Mouse (Mus musculus) ES-E14 (cell line): ENCODE results near the gene Efna2. TPM values are rescaled to one million over a fixed set of nuclear protein-coding genes. Genes with fewer than 3 reads are reported as not detected.

ENCODE experiments used
- DNase-seq: peaks from one replicate; pipeline ENCODE4 v3.0.0-alpha.2; 2013; ENCODE audit warnings: low read depth, low spot score
- H3K27ac ChIP-seq: 2 replicates; pipeline ENCODE4 v1.5.1; 2012; ENCODE audit warnings: low read depth, mild to moderate bottlenecking, low read length, moderate library complexity, mixed read lengths; ENCODE audit not compliant: poor library complexity, insufficient read depth, severe bottlenecking
- H3K36me3 ChIP-seq: 2 replicates; pipeline ENCODE4 v1.6.1; 2012; ENCODE audit warnings: mild to moderate bottlenecking, low read length, moderate library complexity, mixed read lengths; ENCODE audit not compliant: control insufficient read depth, poor library complexity, insufficient read depth, severe bottlenecking
- H3K4me1 ChIP-seq, 2 experiments: fragments of 150-350 bp in 1 of 2; sonication (generic) in 1 of 2; 2 replicates each; pipeline ENCODE4 v1.6.1; 2012; ENCODE audit warnings: low read length in 2 of 2, mild to moderate bottlenecking in 1 of 2, mixed read lengths in 1 of 2; ENCODE audit not compliant: control insufficient read depth in 2 of 2, insufficient read depth in 2 of 2, poor library complexity in 1 of 2
- H3K4me3 ChIP-seq, 2 experiments: fragments of 150-350 bp in 1 of 2; sonication (generic) in 1 of 2; 2 replicates each; pipeline ENCODE4 v1.5.1; 2012; ENCODE audit warnings: low read length in 2 of 2, low read depth in 1 of 2, mild to moderate bottlenecking in 1 of 2, mixed read lengths in 1 of 2; ENCODE audit not compliant: insufficient read depth in 1 of 2, poor library complexity in 1 of 2, severe bottlenecking in 1 of 2
- H3K9ac ChIP-seq: 2 replicates; pipeline ENCODE4 v1.6.1; 2012; ENCODE audit warnings: low read depth, mild to moderate bottlenecking, low read length, mixed read lengths; ENCODE audit not compliant: poor library complexity, insufficient read depth, severe bottlenecking
- H3K9me3 ChIP-seq: fragments of 150-350 bp; sonication (generic); 2 replicates; pipeline ENCODE4 v1.6.1; 2012; ENCODE audit warnings: low read depth, mild to moderate bottlenecking, low read length; ENCODE audit not compliant: control insufficient read depth, insufficient read depth
- CHD2 ChIP-seq: IDR thresholded peaks from 2 replicates; pipeline ENCODE4 v1.6.1; 2014; ENCODE audit warnings: mild to moderate bottlenecking, low read depth, low read length, inconsistent platforms
- HCFC1 ChIP-seq: IDR thresholded peaks from 2 replicates; pipeline ENCODE4 v1.6.1; 2012; ENCODE audit warnings: low read length, inconsistent platforms, borderline replicate concordance; ENCODE audit not compliant: insufficient read depth
- MAFK ChIP-seq: IDR thresholded peaks from 2 replicates; pipeline ENCODE4 v1.6.1; 2014; ENCODE audit warnings: mild to moderate bottlenecking, low read depth, low read length, inconsistent platforms; ENCODE audit not compliant: insufficient read depth
- ZC3H11A ChIP-seq: IDR thresholded peaks from 2 replicates; pipeline ENCODE4 v1.6.1; 2012; ENCODE audit warnings: low read depth, mild to moderate bottlenecking, inconsistent platforms, low read length, borderline replicate concordance
- ZNF384 ChIP-seq: IDR thresholded peaks from 2 replicates; pipeline ENCODE4 v1.6.1; 2012; ENCODE audit warnings: low read depth, low read length, inconsistent platforms
- in situ Hi-C, 2 experiments: fragments of 600-800 bp; cut with MboI; formaldehyde crosslinking; loops; one replicate each; pipeline ENCODE4 v1.15.1; 2025; ENCODE audit warnings: low sequenced_read_pairs in 2 of 2, inconsistent platforms in 1 of 2; ENCODE audit not compliant: unreplicated experiment in 2 of 2
- total RNA-seq: library from RNA; depleted of rRNA; stranded (reverse); fragments of 300-350 nt; gene quantifications from 2 replicates; pipeline ENCODE4 v1.2.3, GENCODE M21; 2012

Gene Efna2
- total RNA-seq, 1 experiment = 2.7 TPM

DNA sequence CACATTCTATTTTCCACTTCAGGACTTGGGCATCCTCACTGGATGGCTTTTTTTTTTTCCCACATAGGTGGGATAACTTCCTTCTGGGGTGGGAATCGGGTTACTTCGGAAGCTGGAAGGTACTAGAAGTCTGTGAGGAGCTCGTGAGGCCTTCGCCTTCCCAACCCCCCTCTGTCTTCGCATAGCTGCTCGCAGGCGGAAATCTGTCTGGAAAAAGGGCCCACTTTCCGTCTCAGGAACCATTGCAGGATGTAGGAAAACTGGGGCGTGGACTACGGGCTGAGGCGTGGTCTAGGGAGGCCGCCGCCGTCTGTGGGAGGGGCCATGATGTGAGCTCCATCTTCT lies 46.8 kb downstream of the Efna2 start:
- Histone ChIP-seq H3K27ac (no peak overlapping the region; the same call in 1 of the 2 replicates), H3K4me1 (peaks cover 2 to 12% of the 10 kb centered on the region in 2 experiments; a peak in 2 of 4 replicates), H3K4me3 (peak overlapping the region in 1 of 2 experiments; percentile 63; a peak in 2 of 4 replicates), H3K9me3 (no peaks in the 10 kb centered on the region), H3K36me3 (peaks cover 27% of the 10 kb centered on the region), H3K9ac (peak overlapping the region; percentile 27; the same call in 1 of the 2 replicates)
- TF ChIP-seq MAFK (no peak), HCFC1 (no peak), CHD2 (no peak), ZC3H11A (no peak), ZNF384 (0 out of 2 replicates have a peak, but pooled peaks have one; percentile 7)
- in situ Hi-C loops = no loop called here
- no peak for DNase-seq

DNA sequence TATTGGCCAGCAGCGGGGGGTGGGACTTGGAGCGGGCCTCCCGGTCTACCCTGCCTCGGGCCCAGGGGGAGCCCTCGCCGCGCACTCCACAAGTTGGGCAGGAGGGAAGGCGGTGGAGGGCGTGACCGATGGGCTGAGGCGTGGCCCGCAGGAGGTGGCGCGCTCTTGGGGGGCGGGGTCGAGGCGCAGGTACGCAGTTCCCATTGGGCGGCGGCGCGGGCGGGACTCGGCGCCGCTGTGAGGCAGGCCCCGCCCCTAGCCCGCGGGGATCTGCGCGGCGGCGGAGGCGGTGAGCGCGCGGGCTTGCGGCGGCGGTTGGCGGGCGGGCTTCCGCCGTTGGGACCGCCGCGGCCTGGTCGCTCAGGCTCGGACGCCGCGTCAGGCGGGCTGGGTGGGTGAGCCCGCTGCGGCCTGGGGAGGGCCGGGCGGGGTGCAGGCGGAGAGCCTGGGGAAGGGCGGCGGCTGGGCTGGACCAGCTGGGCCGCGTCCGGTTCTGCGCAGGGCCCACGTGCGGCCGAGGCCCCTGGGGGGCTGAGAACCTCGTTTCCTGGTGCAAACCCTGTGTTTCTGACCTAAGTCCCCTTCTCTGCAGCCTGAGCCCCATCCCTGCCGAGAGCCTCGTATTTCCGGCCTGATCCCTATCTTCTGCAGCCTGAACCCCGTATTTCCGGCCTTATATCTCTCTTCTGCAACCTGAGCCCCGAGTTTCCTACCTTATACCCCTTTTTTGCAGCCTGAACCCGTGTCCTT lies 47.3 kb downstream of the Efna2 start, which contains the start of gene Mum1:
TSS of gene Mum1 (plus strand) at position 19 of the 750 bp plus-strand sequence.
- DNase-seq = peak; percentile 99
- peak within 1 kb of the TSS; percentile 70 to 93 for H3K4me3 ChIP-seq
- in situ Hi-C loops = no loop called here
- H3K36me3 ChIP-seq = peaks cover 30% of the 10 kb centered on the region
- no peaks in the 10 kb centered on the region for H3K9me3 ChIP-seq
- TF ChIP-seq ZC3H11A (no peak), HCFC1 (no peak), CHD2 (no peak), ZNF384 (no peak), MAFK (no peak)
- peaks cover 1 to 6% of the 10 kb centered on the region in 2 experiments; a peak in 1 of 4 replicates for H3K4me1 ChIP-seq
- peak within 1 kb of the TSS; percentile 63 for H3K27ac ChIP-seq
- H3K9ac ChIP-seq = peak within 1 kb of the TSS; percentile 88

DNA sequence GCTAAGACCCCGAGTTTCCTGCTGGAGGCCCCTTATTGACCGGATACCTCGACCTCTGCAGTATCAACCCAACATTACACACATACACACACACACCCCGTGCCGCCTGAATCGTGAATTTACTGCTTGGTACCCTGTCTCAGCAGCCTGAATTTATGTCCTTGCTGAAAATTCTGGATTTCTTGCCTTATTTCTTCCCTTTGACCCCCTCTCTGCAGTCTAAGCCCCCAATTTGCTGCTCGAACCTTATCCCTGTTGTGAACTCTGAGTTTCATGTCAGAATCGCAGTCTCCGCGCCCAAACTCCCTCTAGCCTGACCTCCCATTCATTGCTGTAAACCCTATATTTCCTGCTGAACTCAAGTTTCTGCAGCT lies 47.9 kb downstream of the Efna2 start:
- no peak for DNase-seq
- Histone ChIP-seq H3K4me1 (peaks cover 1 to 4% of the 10 kb centered on the region in 2 experiments; a peak in 1 of 4 replicates), H3K27ac (no peak overlapping the region), H3K9ac (peak overlapping the region; percentile 88), H3K4me3 (peak overlapping the region; percentile 70 to 93), H3K9me3 (no peaks in the 10 kb centered on the region), H3K36me3 (peaks cover 35% of the 10 kb centered on the region)
- in situ Hi-C loops = no loop called here
- no peak for TF ChIP-seq MAFK
- no peak for TF ChIP-seq CHD2
- TF ChIP-seq ZNF384 = no peak
- no peak for TF ChIP-seq HCFC1
- no peak for TF ChIP-seq ZC3H11A

DNA sequence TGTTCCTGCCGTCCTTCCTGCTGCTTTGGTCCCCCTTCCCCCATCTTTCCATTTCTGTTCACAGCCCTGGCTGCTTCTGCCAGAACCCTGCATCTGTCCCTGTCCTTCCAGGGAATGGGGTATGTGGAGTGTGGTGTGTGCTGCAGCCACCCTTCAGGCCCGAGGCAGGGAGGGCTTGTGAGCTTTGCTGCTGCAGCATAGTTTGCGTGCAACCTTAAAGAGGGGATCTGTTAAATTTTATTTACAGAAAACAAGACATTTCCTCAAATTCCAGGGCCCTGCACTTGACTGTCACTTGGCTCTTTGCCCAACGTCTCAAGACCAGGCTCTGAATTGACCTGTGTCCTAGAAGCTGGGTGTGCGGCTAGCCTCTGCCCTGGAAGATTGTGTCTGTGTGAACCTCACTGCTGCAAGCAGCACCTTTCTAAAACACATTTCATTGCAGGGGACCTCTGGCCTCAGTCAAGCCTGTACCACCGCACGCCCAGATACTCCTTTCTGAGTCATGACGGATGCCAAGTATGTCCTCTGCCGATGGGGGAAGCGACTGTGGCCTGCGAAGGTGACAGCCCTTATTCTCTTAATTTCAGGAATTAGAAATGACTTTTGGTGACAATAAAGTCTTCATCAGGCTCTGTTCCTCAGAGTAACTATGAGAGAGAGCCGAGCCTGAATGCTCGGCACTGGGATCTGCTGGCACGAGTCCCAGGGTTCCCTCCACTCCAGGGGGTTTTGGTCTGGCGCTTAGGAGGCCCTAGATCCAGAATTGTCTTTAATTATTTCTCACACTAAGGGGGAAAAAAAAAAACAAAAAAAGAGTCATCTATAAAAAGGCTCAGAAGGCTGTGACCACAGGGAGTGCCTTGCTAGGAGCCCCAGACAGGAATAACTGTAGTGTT lies 48.8 kb downstream of the Efna2 start:
- no peak for TF ChIP-seq ZNF384
- TF ChIP-seq MAFK = no peak
- TF ChIP-seq ZC3H11A = no peak
- TF ChIP-seq HCFC1 = no peak
- TF ChIP-seq CHD2 = no peak
- Histone ChIP-seq H3K9ac (peak overlapping the region; percentile 88; the same call in 1 of the 2 replicates), H3K4me1 (peaks cover 1 to 4% of the 10 kb centered on the region in 2 experiments; a peak in 1 of 4 replicates), H3K4me3 (no peak overlapping the region), H3K9me3 (no peaks in the 10 kb centered on the region), H3K27ac (no peak overlapping the region), H3K36me3 (peaks cover 45% of the 10 kb centered on the region)
- DNase-seq = no peak
- in situ Hi-C loops = no loop called here
